Mouse (Mus musculus) embryonic fibroblast, embryonic 13.5 days (primary cell): ENCODE results near the gene Gpr155.

Source experiments
- CTCF ChIP-seq: IDR thresholded peaks from 2 replicates; pipeline ENCODE4 v1.5.1; 2011; ENCODE audit warnings: mild to moderate bottlenecking, control low read depth, low read length, moderate library complexity, borderline replicate concordance; ENCODE audit not compliant: insufficient read depth
- POLR2A ChIP-seq: IDR thresholded peaks from 2 replicates; pipeline ENCODE4 v1.6.1; 2011; ENCODE audit warnings: low read depth, mild to moderate bottlenecking, control low read depth, low read length, moderate library complexity

GRCm38 (mm10) chr2:73351496-73351895 is 34.9 kb downstream of the Gpr155 start:
- TF ChIP-seq CTCF, result no peak
- TF ChIP-seq POLR2A, result no peak
